Mouse (Mus musculus) adrenal gland, postnatal 0 days (tissue): ENCODE data around the gene Bmp8b. TPM values are rescaled to one million over a fixed set of nuclear protein-coding genes. Genes with fewer than 3 reads are reported as not detected.

Source experiments
- polyA plus RNA-seq: library from polyadenylated mRNA; unstranded; fragments of >200 nt; fragmentation: Nextera tagmentation; extraction: Ambion mirVana; gene quantifications from 2 replicates; pipeline ENCODE4 v1.2.1, GENCODE M21; 2015

The Bmp8b gene
- polyA plus RNA-seq: 0.08 and 0.13 TPM in 2 replicates

DNA sequence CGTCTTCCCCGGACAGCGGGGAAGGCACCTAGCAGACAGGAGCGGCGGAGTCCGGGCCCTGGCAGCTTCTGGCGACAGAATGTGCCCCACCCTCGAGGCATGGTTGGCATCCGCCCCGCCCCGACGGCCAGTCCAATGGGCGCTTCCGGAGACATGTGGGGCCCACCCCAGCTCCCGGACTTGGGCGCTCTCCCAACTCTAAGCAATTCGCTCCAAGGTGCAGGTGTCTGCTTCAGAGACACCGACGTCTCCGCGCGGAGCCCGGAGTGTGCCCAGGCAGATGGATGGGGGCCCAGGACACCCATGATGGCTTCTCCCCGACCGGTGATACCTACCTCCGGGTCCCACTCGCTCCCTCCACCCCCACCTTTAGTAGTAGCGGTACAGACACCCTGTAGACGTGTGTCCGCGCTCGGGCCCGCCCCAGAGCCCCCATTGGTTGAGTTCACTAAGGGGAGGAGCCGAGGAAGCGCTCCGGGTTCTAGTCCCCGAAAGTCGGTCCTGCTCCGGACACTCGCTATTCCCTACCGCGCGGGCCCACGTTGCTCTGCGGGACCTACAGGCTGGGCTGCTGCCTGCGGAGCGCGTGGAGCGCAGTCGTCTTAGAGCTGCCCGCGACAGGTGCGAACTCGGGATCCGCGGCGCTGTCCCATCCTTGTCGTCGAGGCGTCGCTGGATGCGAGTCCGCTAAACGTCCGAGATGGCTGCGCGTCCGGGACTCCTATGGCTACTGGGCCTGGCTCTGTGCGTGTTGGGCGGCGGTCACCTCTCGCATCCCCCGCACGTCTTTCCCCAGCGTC, at the start of gene Bmp8b:
Gene Bmp8b, plus strand, starts transcription at position 515 of the 800 bp plus-strand sequence.

DNA sequence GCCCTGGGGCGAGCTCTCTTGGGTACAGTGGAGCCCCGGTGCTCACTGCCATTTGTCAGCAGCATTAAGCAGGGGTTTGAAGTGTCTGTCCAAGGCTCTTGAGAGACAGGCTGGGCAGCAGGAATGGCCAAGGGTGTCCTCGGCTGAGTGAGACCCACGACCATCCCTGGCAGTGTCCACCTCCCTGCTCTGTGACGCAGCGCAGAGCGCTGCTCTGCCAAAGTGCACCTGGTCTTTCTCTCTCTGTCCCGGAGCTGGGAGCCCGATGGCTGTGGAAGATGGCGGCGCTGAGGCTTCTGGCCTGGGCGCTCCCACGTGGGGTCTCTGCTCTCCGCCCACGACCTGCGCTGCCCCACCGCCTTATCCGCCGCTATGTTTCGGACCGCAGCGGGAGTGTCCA, 11.0 kb downstream of the Bmp8b start, which contains the start of gene Oxct2b:
Gene Oxct2b, plus strand, starts transcription at position 256 of the 400 bp plus-strand sequence.

DNA sequence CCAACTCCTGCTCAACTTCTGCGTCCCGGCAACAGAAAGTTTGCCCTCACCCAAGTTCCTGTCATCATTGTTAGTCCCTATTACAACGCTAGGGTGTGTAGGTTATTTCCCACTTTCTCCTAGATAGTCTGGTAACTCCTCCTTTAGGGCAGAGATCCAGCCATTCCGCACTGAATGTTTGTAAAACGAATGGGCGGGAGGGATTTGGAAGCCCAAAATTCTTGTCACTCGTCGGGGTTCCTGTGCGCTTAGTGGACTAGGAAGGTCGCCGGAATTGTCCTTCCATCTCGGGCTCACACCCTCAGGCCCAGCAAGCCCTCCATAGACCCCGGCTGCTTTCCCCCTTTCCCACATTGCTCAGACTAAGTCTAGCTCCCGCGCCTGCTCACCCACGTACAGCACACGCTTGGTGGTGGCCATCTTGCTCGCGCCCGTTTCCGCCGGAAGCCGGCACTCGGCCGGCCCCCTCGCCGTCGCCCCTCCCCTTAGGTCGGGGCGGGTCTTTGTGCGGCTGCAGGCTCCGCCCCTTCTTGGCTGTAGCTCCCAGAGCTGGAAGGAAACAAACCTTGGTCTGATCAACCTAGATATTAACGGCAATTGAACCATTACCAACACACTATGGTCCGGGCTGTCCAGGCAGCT, 34.7 kb downstream of the Bmp8b start, which contains the start of gene Ppie:
Gene Ppie, minus strand, starts transcription at position 439 of the 642 bp plus-strand sequence.

Other genes starting within 250 kb of the Bmp8b start
- gene Cap1, start 219.1 kb upstream of the Bmp8b start, polyA plus RNA-seq: 43.7 and 45.7 TPM in 2 replicates
- 0.91 and 1.1 TPM in 2 replicates for gene Mfsd2a, start 144.0 kb upstream of the Bmp8b start, polyA plus RNA-seq
- gene Mycl, start 109.5 kb upstream of the Bmp8b start, polyA plus RNA-seq: 2.6 and 3.2 TPM in 2 replicates
- gene Trit1, start 88.6 kb upstream of the Bmp8b start, polyA plus RNA-seq: 11.2 and 18.5 TPM in 2 replicates
- gene Oxct2b, start 11.1 kb downstream of the Bmp8b start, polyA plus RNA-seq: not detected in 2 replicates
- gene Ppie, start 34.8 kb downstream of the Bmp8b start, polyA plus RNA-seq: 83.8 and 94.9 TPM in 2 replicates
- 4.1 and 15.5 TPM in 2 replicates for gene Hpcal4, start 78.1 kb downstream of the Bmp8b start, polyA plus RNA-seq
- 1.0 and 1.6 TPM in 2 replicates for gene Nt5c1a, start 96.3 kb downstream of the Bmp8b start, polyA plus RNA-seq
- 7.1 and 8.7 TPM in 2 replicates for gene Heyl, start 128.4 kb downstream of the Bmp8b start, polyA plus RNA-seq
- 17.6 and 21.7 TPM in 2 replicates for gene Pabpc4, start 157.2 kb downstream of the Bmp8b start, polyA plus RNA-seq
- not detected in 2 replicates for gene Oxct2a, start 218.5 kb downstream of the Bmp8b start, polyA plus RNA-seq
- gene Bmp8a, start 238.1 kb downstream of the Bmp8b start, polyA plus RNA-seq: 0.14 and 0.19 TPM in 2 replicates